Mouse (Mus musculus): ENCODE data around the gene Nol11. TPM values are rescaled to one million over a fixed set of nuclear protein-coding genes. Genes with fewer than 3 reads are reported as not detected.
A peak's percentile ranks its signal among the peaks of the same experiment; 100 is the strongest.

The Nol11 gene
- polyA plus RNA-seq, 1 experiment from 2014 or later: 77.4 TPM

GRCm38 (mm10) chr11:107195334-107195733 is 6.2 kb upstream of the Nol11 start:
- H3K4me1 ChIP-seq (ENCODE audit: control insufficient read depth, insufficient read depth, low read length): no peaks in the 10 kb centered on the region

GRCm38 (mm10) chr11:107190376-107190775 is 1.2 kb upstream of the Nol11 start:
- no peak overlapping the region for H3K4me2 ChIP-seq (ENCODE audit: low read depth, low read length)
- H3K4me3 ChIP-seq (ENCODE audit: low read depth, low read length): no peak overlapping the region
- no peaks in the 10 kb centered on the region for H3K4me1 ChIP-seq (ENCODE audit: control insufficient read depth, insufficient read depth, low read length)
- no peak for ATAC-seq (replicated peaks; ENCODE audit: insufficient number of reproducible peaks, low FRiP score, low TSS enrichment, low read depth)
- no peaks in the 10 kb centered on the region for H3K9me3 ChIP-seq (replicated peaks; ENCODE audit: control insufficient read depth, low read length)
- WGBS: 81% methylated on average over 2 of the region's 2 CpGs
- no peaks in the 10 kb centered on the region for H3K36me3 ChIP-seq (replicated peaks; ENCODE audit: control insufficient read depth, insufficient read depth, low read depth, low read length)
- no peak overlapping the region for H3K9ac ChIP-seq (replicated peaks; ENCODE audit: low read length)
- no peak overlapping the region for H3K27ac ChIP-seq (replicated peaks; ENCODE audit: low read depth, low read length)
- DNase-seq (ENCODE audit: low spot score): no peak
- no peaks in the 10 kb centered on the region for H3K27me3 ChIP-seq (ENCODE audit: control insufficient read depth, insufficient read depth, low read length)

More at GRCm38 (mm10) chr11:107195334-107195733, 6.2 kb upstream of the Nol11 start:
- DNase-seq (ENCODE audit: low spot score) (no peak), ATAC-seq (replicated peaks; ENCODE audit: insufficient number of reproducible peaks, low FRiP score, low TSS enrichment, low read depth) (no peak; the same call in 1 of the 2 replicates)
- Histone ChIP-seq H3K36me3 (replicated peaks; ENCODE audit: control insufficient read depth, insufficient read depth, low read depth, low read length) (no peaks in the 10 kb centered on the region), H3K9ac (replicated peaks; ENCODE audit: low read length) (no peak overlapping the region), H3K4me3 (ENCODE audit: low read depth, low read length) (no peak overlapping the region), H3K4me2 (ENCODE audit: low read depth, low read length) (no peak overlapping the region), H3K27ac (replicated peaks; ENCODE audit: low read depth, low read length) (no peak overlapping the region), H3K27me3 (ENCODE audit: control insufficient read depth, insufficient read depth, low read length) (no peaks in the 10 kb centered on the region), H3K9me3 (replicated peaks; ENCODE audit: control insufficient read depth, low read length) (no peaks in the 10 kb centered on the region)
- WGBS: 63% methylated on average over 2 of the region's 2 CpGs

DNA sequence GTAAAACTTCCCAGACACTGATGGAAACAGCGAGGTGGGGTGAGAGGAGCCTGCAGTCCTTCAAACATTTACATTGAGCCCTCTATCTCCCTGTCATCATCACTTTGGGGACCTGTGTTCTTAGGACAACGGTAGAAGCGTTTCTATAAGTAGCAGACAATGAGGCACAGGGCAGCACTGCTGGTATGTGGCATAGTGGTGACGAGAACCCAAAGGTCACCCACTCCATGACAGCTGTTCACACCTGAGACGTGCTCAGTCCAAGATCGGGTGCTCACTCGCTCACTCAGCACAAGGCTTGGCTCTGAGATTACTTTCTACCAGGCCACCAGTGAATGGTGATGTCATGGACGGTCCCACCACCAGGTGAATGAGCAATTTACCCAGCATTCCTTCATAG is 5.4 kb downstream of the Nol11 start:
- H3K27me3 ChIP-seq (ENCODE audit: control insufficient read depth, insufficient read depth, low read length): no peaks in the 10 kb centered on the region
- H3K4me2 ChIP-seq (ENCODE audit: low read depth, low read length): no peak overlapping the region
- WGBS: 85% methylated on average over 8 of the region's 8 CpGs
- ATAC-seq (replicated peaks; ENCODE audit: insufficient number of reproducible peaks, low FRiP score, low TSS enrichment, low read depth) (no peak), DNase-seq (ENCODE audit: low spot score) (no peak)
- no peak overlapping the region for H3K9ac ChIP-seq (replicated peaks; ENCODE audit: low read length)
- no peaks in the 10 kb centered on the region for H3K4me1 ChIP-seq (ENCODE audit: control insufficient read depth, insufficient read depth, low read length)
- H3K36me3 ChIP-seq (replicated peaks; ENCODE audit: control insufficient read depth, insufficient read depth, low read depth, low read length): peaks cover 8% of the 10 kb centered on the region
- no peaks in the 10 kb centered on the region for H3K9me3 ChIP-seq (replicated peaks; ENCODE audit: control insufficient read depth, low read length)
- no peak overlapping the region for H3K4me3 ChIP-seq (ENCODE audit: low read depth, low read length)
- H3K27ac ChIP-seq (replicated peaks; ENCODE audit: low read depth, low read length): no peak overlapping the region

DNA sequence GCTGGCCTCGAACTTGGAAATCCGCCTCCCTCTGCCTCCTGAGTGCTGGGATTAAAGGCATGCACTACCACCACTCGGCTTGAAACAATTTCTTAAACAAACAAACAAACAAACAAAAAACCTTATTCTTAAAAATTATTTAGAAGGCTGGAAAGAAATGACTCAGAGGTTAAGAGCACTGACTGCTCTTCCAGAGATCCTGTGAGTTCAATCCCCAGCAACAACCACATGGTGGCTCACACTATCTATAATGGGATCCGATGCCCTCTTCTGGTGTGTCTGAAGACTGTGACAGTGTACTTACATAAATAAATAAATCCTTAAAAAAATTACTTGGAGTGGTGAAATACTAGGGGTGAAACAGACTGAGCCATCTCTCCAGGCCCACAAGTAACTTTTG is 28.0 kb downstream of the Nol11 start:
- H3K27ac ChIP-seq (replicated peaks; ENCODE audit: low read depth, low read length): no peak overlapping the region
- 77% methylated on average over 4 of the region's 4 CpGs for WGBS
- no peaks in the 10 kb centered on the region for H3K4me1 ChIP-seq (ENCODE audit: control insufficient read depth, insufficient read depth, low read length)
- no peak overlapping the region for H3K4me3 ChIP-seq (ENCODE audit: low read depth, low read length)
- peaks cover 3% of the 10 kb centered on the region for H3K36me3 ChIP-seq (replicated peaks; ENCODE audit: control insufficient read depth, insufficient read depth, low read depth, low read length)
- no peak for DNase-seq (ENCODE audit: low spot score)
- no peak for ATAC-seq (replicated peaks; ENCODE audit: insufficient number of reproducible peaks, low FRiP score, low TSS enrichment, low read depth)
- no peak overlapping the region for H3K9ac ChIP-seq (replicated peaks; ENCODE audit: low read length)
- no peaks in the 10 kb centered on the region for H3K27me3 ChIP-seq (ENCODE audit: control insufficient read depth, insufficient read depth, low read length)
- H3K9me3 ChIP-seq (replicated peaks; ENCODE audit: control insufficient read depth, low read length): no peaks in the 10 kb centered on the region
- H3K4me2 ChIP-seq (ENCODE audit: low read depth, low read length): no peak overlapping the region

GRCm38 (mm10) chr11:107159034-107159433 is 30.1 kb downstream of the Nol11 start:
- peak; percentile 42 for DNase-seq (ENCODE audit: low spot score)

GRCm38 (mm10) chr11:107156977-107157642 is 32.1 kb downstream of the Nol11 start:
- Histone ChIP-seq H3K9ac (replicated peaks; ENCODE audit: low read length) (no peak overlapping the region), H3K4me3 (ENCODE audit: low read depth, low read length) (no peak overlapping the region), H3K4me2 (ENCODE audit: low read depth, low read length) (no peak overlapping the region), H3K36me3 (replicated peaks; ENCODE audit: control insufficient read depth, insufficient read depth, low read depth, low read length) (no peaks in the 10 kb centered on the region), H3K4me1 (ENCODE audit: control insufficient read depth, insufficient read depth, low read length) (no peaks in the 10 kb centered on the region), H3K27me3 (ENCODE audit: control insufficient read depth, insufficient read depth, low read length) (no peaks in the 10 kb centered on the region), H3K9me3 (replicated peaks; ENCODE audit: control insufficient read depth, low read length) (no peaks in the 10 kb centered on the region), H3K27ac (replicated peaks; ENCODE audit: low read depth, low read length) (no peak overlapping the region)
- no peak for ATAC-seq (replicated peaks; ENCODE audit: insufficient number of reproducible peaks, low FRiP score, low TSS enrichment, low read depth)
- no peak for DNase-seq (ENCODE audit: low spot score)
- 55% methylated on average over 5 of the region's 5 CpGs for WGBS

More at GRCm38 (mm10) chr11:107159034-107159433, 30.1 kb downstream of the Nol11 start:
- Histone ChIP-seq H3K27ac (replicated peaks; ENCODE audit: low read depth, low read length) (no peak overlapping the region), H3K36me3 (replicated peaks; ENCODE audit: control insufficient read depth, insufficient read depth, low read depth, low read length) (no peaks in the 10 kb centered on the region), H3K9ac (replicated peaks; ENCODE audit: low read length) (no peak overlapping the region), H3K9me3 (replicated peaks; ENCODE audit: control insufficient read depth, low read length) (no peaks in the 10 kb centered on the region), H3K4me2 (ENCODE audit: low read depth, low read length) (no peak overlapping the region), H3K4me3 (ENCODE audit: low read depth, low read length) (no peak overlapping the region), H3K27me3 (ENCODE audit: control insufficient read depth, insufficient read depth, low read length) (no peaks in the 10 kb centered on the region), H3K4me1 (ENCODE audit: control insufficient read depth, insufficient read depth, low read length) (no peaks in the 10 kb centered on the region)
- WGBS: 39% methylated on average over 1 of the region's 1 CpGs
- ATAC-seq (replicated peaks; ENCODE audit: insufficient number of reproducible peaks, low FRiP score, low TSS enrichment, low read depth): no peak

DNA sequence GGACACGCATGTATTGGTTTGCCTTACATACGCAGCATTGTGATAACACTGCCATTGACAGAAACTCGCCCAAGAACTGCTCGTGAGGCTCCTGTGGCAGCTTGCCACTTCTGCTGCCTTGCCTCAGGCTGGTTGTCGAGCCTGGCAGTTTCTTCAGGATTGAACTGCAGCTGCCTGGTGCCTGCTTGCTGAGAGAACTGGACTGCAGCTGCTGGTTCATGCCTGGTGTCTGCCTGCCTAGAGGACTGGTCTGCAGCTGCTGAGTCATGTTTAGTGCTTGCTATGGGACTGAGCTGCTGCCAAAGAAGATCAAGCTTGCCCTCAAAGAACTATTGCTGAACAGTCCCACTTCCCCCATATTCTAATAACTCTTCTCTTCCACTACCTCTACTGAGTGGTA is 33.9 kb downstream of the Nol11 start:
- H3K27me3 ChIP-seq (ENCODE audit: control insufficient read depth, insufficient read depth, low read length): no peaks in the 10 kb centered on the region
- no peak overlapping the region for H3K4me2 ChIP-seq (ENCODE audit: low read depth, low read length)
- no peaks in the 10 kb centered on the region for H3K36me3 ChIP-seq (replicated peaks; ENCODE audit: control insufficient read depth, insufficient read depth, low read depth, low read length)
- ATAC-seq (replicated peaks; ENCODE audit: insufficient number of reproducible peaks, low FRiP score, low TSS enrichment, low read depth): no peak
- 81% methylated on average over 5 of the region's 5 CpGs for WGBS
- H3K4me1 ChIP-seq (ENCODE audit: control insufficient read depth, insufficient read depth, low read length): no peaks in the 10 kb centered on the region
- no peak overlapping the region for H3K27ac ChIP-seq (replicated peaks; ENCODE audit: low read depth, low read length)
- no peak overlapping the region for H3K9ac ChIP-seq (replicated peaks; ENCODE audit: low read length)
- no peaks in the 10 kb centered on the region for H3K9me3 ChIP-seq (replicated peaks; ENCODE audit: control insufficient read depth, low read length)
- H3K4me3 ChIP-seq (ENCODE audit: low read depth, low read length): no peak overlapping the region
- no peak for DNase-seq (ENCODE audit: low spot score)

DNA sequence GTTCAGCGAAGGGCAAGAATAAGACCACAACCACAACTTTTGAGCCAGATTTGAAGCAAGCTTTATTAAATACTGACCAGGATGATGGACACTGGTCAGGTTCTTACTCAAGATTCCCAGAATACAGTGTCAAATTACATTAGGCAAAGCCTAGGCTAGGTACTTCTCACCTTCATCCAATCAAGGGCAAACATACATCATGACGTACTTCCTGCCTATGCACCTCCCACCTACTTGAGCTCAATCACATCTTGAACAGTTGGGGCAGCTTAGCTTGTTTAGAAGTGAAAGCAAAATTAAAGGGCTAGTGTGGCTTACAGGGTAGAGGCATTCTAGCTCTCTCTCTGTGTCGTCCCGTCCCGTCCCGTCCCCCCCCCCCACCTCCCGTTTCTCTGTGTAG is 34.8 kb downstream of the Nol11 start:
- Histone ChIP-seq H3K4me1 (ENCODE audit: control insufficient read depth, insufficient read depth, low read length) (no peaks in the 10 kb centered on the region), H3K9me3 (replicated peaks; ENCODE audit: control insufficient read depth, low read length) (no peaks in the 10 kb centered on the region), H3K4me3 (ENCODE audit: low read depth, low read length) (no peak overlapping the region), H3K27ac (replicated peaks; ENCODE audit: low read depth, low read length) (no peak overlapping the region), H3K27me3 (ENCODE audit: control insufficient read depth, insufficient read depth, low read length) (no peaks in the 10 kb centered on the region), H3K36me3 (replicated peaks; ENCODE audit: control insufficient read depth, insufficient read depth, low read depth, low read length) (no peaks in the 10 kb centered on the region), H3K4me2 (ENCODE audit: low read depth, low read length) (no peak overlapping the region), H3K9ac (replicated peaks; ENCODE audit: low read length) (no peak overlapping the region)
- 79% methylated on average over 7 of the region's 7 CpGs for WGBS
- DNase-seq (ENCODE audit: low spot score): no peak
- ATAC-seq (replicated peaks; ENCODE audit: insufficient number of reproducible peaks, low FRiP score, low TSS enrichment, low read depth): no peak
